Mouse (Mus musculus): ENCODE results near the gene Il12rb2.

The Il12rb2 gene

GRCm38 (mm10) chr6:67375982-67376391 lies at the start of gene Il12rb2:
Gene Il12rb2 (minus strand): TSS chr6:67376188.
- DNase-seq (ENCODE audit: low spot score in 2 of 2) = peak; percentile 8 to 26

- peak; percentile 32 to 33 for DNase-seq (ENCODE audit: low spot score in 2 of 2)
These were observed 45.8 kb upstream of the Il12rb2 start for GRCm38 (mm10) chr6:67421761-67422160.

- DNase-seq (ENCODE audit: low spot score in 2 of 2) = no peak
These were observed 40.6 kb upstream of the Il12rb2 start for GRCm38 (mm10) chr6:67416557-67416956.

- no peak for DNase-seq (ENCODE audit: low spot score in 2 of 2)
These were observed 39.3 kb upstream of the Il12rb2 start for GRCm38 (mm10) chr6:67415276-67415675.

- DNase-seq (ENCODE audit: low spot score in 2 of 2) = no peak
These were observed 37.4 kb upstream of the Il12rb2 start for GRCm38 (mm10) chr6:67413378-67413777.

GRCm38 (mm10) chr6:67405281-67405682 lies 29.3 kb upstream of the Il12rb2 start:
- DNase-seq (ENCODE audit: low spot score in 2 of 2) = no peak

- DNase-seq (ENCODE audit: low spot score in 2 of 2) = no peak
These were observed 23.6 kb upstream of the Il12rb2 start for GRCm38 (mm10) chr6:67399551-67399950.

GRCm38 (mm10) chr6:67365785-67366184 lies 10.2 kb downstream of the Il12rb2 start:
- DNase-seq (ENCODE audit: low spot score in 2 of 2) = no peak

DNA sequence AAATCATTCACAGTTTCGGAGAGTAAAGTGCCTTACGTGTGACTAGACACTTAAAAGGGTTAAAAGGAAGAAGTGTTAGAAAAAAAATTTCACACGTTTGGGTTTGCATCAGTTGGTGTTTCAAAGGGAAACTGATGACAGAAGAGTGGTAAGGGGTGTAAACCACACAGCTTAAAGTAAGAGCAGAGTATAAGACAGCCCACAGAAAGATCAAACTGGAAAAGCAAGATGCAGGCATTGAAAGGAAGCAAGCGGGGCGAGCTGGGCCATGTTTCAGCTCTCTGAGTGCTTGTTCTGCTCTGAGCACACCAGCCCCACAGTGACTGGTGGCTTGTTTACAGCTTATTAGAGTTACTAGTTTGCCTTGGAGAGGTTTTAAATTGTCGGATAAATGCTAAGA lies 27.9 kb downstream of the Il12rb2 start:
- peak; percentile 57 to 64 for DNase-seq (ENCODE audit: low spot score in 2 of 2)

DNA sequence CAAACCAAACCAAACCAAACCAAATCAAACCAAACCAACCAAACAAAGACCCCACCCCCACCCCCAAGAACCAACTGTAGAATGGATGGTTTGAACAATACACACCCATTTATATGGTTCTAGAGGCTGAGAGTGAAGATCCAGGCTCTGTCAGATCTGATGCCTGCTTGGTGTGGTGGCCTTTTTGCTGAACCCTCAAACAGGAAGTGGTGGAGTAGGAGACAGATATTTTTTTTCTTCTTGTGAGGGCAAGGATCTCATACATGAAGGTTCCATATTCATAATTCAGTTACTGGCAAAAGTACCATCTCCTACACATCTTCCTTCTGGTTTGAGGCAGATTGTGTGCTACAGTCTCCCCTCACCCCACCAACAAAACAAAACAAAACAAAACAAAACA lies 36.5 kb downstream of the Il12rb2 start:
- DNase-seq (ENCODE audit: low spot score in 2 of 2) = peak; percentile 24 to 38

- DNase-seq (ENCODE audit: low spot score in 2 of 2) = no peak
These were observed 38.0 kb downstream of the Il12rb2 start for GRCm38 (mm10) chr6:67337943-67338342.

DNA sequence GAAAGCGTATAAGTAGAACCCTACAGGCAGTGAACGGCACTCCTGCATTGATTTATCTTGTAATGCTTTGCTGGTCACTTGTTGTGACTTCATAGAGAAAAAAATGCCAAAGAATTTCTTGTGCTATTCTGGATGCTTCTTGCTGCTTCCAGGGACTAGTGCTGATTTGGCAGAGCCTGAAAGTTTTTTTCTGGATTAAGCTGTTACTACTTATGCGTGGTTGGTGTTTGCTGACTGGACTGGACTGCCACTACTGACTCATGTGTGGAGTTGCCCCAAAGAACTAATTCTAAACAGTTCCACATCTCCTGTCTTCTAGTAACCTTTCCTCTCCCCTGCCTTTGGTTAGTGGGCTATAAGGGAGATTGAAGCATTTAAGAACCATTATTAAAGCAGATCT lies 52.2 kb downstream of the Il12rb2 start:
- no peak for DNase-seq (ENCODE audit: low spot score in 2 of 2)

GRCm38 (mm10) chr6:67318451-67318850 lies 57.5 kb downstream of the Il12rb2 start:
- DNase-seq (ENCODE audit: low spot score in 2 of 2) = peak; percentile 49 to 74

GRCm38 (mm10) chr6:67317827-67318338 lies 58.1 kb downstream of the Il12rb2 start:
- DNase-seq (ENCODE audit: low spot score in 2 of 2) = peak; percentile 23 to 55

DNA sequence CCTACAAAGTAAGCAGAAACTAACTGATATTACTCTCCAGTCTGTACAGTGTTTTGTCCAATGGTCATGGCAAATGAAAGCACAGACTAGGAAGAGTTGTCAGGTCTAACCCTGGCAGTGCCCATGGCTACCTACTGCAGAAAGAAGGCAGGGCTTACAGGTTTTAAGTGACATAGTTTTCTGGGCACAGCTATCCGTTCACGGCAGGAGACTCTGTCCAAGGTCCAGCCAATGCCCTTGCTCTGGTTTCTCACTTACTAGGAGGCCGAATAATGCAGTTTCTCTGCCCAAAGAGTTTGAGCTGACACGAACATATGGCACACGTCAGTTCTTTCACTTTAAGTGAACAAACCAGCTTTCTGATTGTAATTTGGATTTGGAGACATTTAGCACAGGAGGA lies 58.9 kb downstream of the Il12rb2 start:
- no peak for DNase-seq (ENCODE audit: low spot score in 2 of 2)

- no peak for DNase-seq (ENCODE audit: low spot score in 2 of 2)
These were observed 61.3 kb downstream of the Il12rb2 start for GRCm38 (mm10) chr6:67314697-67315096.

- DNase-seq (ENCODE audit: low spot score in 2 of 2) = no peak
These were observed 66.2 kb downstream of the Il12rb2 start for GRCm38 (mm10) chr6:67309752-67310151.

GRCm38 (mm10) chr6:67308994-67309393 lies 67.0 kb downstream of the Il12rb2 start:
- DNase-seq (ENCODE audit: low spot score in 2 of 2) = no peak

GRCm38 (mm10) chr6:67303210-67303609 lies 72.8 kb downstream of the Il12rb2 start:
- DNase-seq (ENCODE audit: low spot score in 2 of 2) = no peak

- peak in 1 of 2 experiments; percentile 29 for DNase-seq (ENCODE audit: low spot score in 2 of 2)
These were observed 73.5 kb downstream of the Il12rb2 start for GRCm38 (mm10) chr6:67302471-67302870.

GRCm38 (mm10) chr6:67301230-67301629 lies 74.8 kb downstream of the Il12rb2 start:
- DNase-seq (ENCODE audit: low spot score in 2 of 2) = no peak

DNA sequence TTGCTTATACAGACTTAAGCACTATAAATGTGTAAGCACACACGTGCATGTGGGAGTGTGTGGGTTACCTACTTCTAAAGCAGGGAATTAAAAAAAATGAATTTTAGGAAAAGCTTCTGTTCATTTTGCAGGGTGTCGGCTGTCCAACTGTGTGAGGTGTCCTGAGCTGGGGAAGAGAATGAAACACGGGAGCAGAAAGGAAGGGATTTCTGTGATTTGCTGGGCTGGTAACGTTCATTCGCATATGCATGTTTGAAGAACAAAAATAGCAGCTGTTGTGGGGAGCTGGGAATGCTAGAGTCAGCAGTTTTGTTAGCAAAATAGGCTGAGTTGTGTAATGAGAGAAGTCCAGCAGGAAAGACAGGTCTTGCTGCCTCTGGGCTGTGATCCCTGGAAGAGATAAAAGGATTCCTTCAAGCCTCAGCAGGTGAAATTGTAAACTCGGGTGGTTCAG lies 75.3 kb downstream of the Il12rb2 start:
- no peak for DNase-seq (ENCODE audit: low spot score in 2 of 2)

DNA sequence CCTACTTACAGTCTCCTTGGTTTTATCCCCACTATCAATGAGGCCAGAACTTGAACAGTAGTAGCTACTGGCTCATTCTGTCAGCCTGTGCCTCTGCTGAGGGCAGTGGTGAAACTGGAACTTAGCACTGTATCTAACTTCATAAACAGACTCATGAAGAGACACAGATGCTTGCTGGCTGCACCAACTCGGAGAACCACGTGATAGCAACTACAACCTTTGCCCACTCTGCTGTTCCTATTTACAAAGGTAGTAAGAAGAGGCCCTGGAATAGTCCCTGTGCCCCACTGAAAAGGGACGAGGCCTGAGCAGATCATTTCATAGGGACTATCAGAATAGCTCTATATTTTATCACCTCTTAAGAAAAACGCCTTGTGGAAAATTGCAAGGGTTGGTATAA lies 75.7 kb downstream of the Il12rb2 start:
- DNase-seq (ENCODE audit: low spot score in 2 of 2) = no peak

GRCm38 (mm10) chr6:67298742-67299141 lies 77.2 kb downstream of the Il12rb2 start:
- DNase-seq (ENCODE audit: low spot score in 2 of 2) = no peak

Data from thymus, postnatal 10 days (tissue).